Mouse (Mus musculus): ENCODE data around the gene Cd59a. TPM values are rescaled to one million over a fixed set of nuclear protein-coding genes. Genes with fewer than 3 reads are reported as not detected.

Cd59a gene
- polyA plus RNA-seq, 1 experiment from 2014 or later, result 82.9 TPM

Other genes with a start within 250 kb of the Cd59a start
- 156 and 167 TPM in 2 replicates for gene Lmo2, start 137.8 kb upstream of the Cd59a start, polyA plus RNA-seq (2015; fragmentation: Nextera tagmentation; extraction: Ambion mirVana)
- 50.2 and 61.5 TPM in 2 replicates for gene Fbxo3, start 68.1 kb upstream of the Cd59a start, polyA plus RNA-seq (2015; fragmentation: Nextera tagmentation; extraction: Ambion mirVana)
- gene 4931422A03Rik, start 67.4 kb upstream of the Cd59a start, polyA plus RNA-seq (2015; fragmentation: Nextera tagmentation; extraction: Ambion mirVana), result 0.99 and 1.3 TPM in 2 replicates
- 0.06 TPM in 1 of 2 replicates, not detected in the other for gene Gm10912, start 30.0 kb upstream of the Cd59a start, polyA plus RNA-seq (2015; fragmentation: Nextera tagmentation; extraction: Ambion mirVana)
- not detected in 2 replicates for gene Gm10799, start 27.3 kb upstream of the Cd59a start, polyA plus RNA-seq (2015; fragmentation: Nextera tagmentation; extraction: Ambion mirVana)
- gene Cd59b, start 26.0 kb upstream of the Cd59a start, polyA plus RNA-seq (2015; fragmentation: Nextera tagmentation; extraction: Ambion mirVana), result 13.1 and 13.3 TPM in 2 replicates
- 0.19 and 0.48 TPM in 2 replicates for gene A930018P22Rik, start 27.0 kb downstream of the Cd59a start, polyA plus RNA-seq (2015; fragmentation: Nextera tagmentation; extraction: Ambion mirVana)

Data from liver, embryonic 13.5 days (tissue).